Mouse (Mus musculus): Measurements from ENCODE around the gene Il17d.

GRCm38 (mm10) chr14:57525388-57526049 is 942 bp downstream of the Il17d start:
- TF ChIP-seq CTCF (IDR thresholded peaks at IDR 0.05; ENCODE audit: borderline replicate concordance, control insufficient read depth, extremely low read depth, insufficient read depth, low read length, poor library complexity) = no peak
- no peak for TF ChIP-seq POLR2A (IDR thresholded peaks at IDR 0.05; ENCODE audit: control insufficient read depth, extremely low read depth, insufficient read depth, low read length, poor library complexity)
